Mouse (Mus musculus): Measurements from ENCODE around the gene Pdlim1. TPM values are rescaled to one million over a fixed set of nuclear protein-coding genes. Genes with fewer than 3 reads are reported as not detected.

Pdlim1 gene
- polyA plus RNA-seq, 1 experiment, result 155 TPM

GRCm38 (mm10) chr19:40178311-40178710 is 93.3 kb downstream of the Pdlim1 start:
- H3K9me3 ChIP-seq, result no peaks in the 10 kb centered on the region
- H3K4me1 ChIP-seq, result no peaks in the 10 kb centered on the region
- H3K36me3 ChIP-seq (replicated peaks; ENCODE audit: low read length), result no peaks in the 10 kb centered on the region
- no peak for TF ChIP-seq GATA1 (IDR thresholded peaks at IDR 0.05; ENCODE audit: borderline replicate concordance, low read length)
- no peak for TF ChIP-seq FLI1 (IDR thresholded peaks at IDR 0.05; ENCODE audit: low read length)
- H3K27me3 ChIP-seq (replicated peaks), result no peaks in the 10 kb centered on the region
- no peak overlapping the region for H3K4me3 ChIP-seq (replicated peaks)

Other genes starting within 250 kb of the Pdlim1 start
- gene Cyp2c54, start 198.0 kb downstream of the Pdlim1 start, polyA plus RNA-seq (2012; ENCODE audit: insufficient read depth, low replicate concordance), result not detected in 2 replicates
- not detected in 2 replicates for gene Cyp2c50, start 182.2 kb downstream of the Pdlim1 start, polyA plus RNA-seq (2012; ENCODE audit: insufficient read depth, low replicate concordance)
- gene Cyp2c70, start 84.5 kb downstream of the Pdlim1 start, polyA plus RNA-seq (2012; ENCODE audit: insufficient read depth, low replicate concordance), result not detected in 2 replicates
- gene Sorbs1, start 241.9 kb upstream of the Pdlim1 start, polyA plus RNA-seq (2012; ENCODE audit: insufficient read depth, low replicate concordance), result 2.7 TPM in 1 of 2 replicates, not detected in the other